Mouse (Mus musculus) spleen, embryonic (tissue): ENCODE measurements around the gene Odf3l1.

ENCODE experiments used
- CTCF ChIA-PET: fragments of 350-600 bp; sonication (Branson Sonifier 250); formaldehyde crosslinking; loops from one replicate; lab custom pipeline; 2022; lab: Charles Lee

Gene Odf3l1

GRCm38 (mm10) chr9:56850128-56850904 lies 14.2 kb downstream of the Odf3l1 start:
- CTCF ChIA-PET: no interaction called here

GRCm38 (mm10) chr9:56847523-56847922 lies 17.0 kb downstream of the Odf3l1 start:
- CTCF ChIA-PET: no interaction called here

DNA sequence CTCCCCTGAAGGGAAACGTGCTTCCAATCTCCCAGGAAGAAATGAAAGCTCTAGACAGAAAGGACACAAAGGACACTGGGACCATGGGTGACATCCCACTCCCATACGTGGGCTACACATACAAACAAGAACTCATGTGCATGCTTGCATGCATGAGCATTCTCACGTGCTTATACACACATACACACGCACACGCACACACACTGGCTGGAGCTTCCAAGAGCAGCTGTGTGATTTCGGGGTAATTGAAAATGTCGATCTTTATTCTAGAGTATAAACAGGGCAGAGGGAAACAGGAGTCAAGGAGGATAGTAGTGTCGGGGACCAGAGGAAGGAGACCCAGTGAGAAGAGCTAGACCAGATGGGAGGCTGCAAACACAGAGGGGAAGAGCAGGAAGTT lies 19.8 kb downstream of the Odf3l1 start:
- CTCF ChIA-PET: no interaction called here

DNA sequence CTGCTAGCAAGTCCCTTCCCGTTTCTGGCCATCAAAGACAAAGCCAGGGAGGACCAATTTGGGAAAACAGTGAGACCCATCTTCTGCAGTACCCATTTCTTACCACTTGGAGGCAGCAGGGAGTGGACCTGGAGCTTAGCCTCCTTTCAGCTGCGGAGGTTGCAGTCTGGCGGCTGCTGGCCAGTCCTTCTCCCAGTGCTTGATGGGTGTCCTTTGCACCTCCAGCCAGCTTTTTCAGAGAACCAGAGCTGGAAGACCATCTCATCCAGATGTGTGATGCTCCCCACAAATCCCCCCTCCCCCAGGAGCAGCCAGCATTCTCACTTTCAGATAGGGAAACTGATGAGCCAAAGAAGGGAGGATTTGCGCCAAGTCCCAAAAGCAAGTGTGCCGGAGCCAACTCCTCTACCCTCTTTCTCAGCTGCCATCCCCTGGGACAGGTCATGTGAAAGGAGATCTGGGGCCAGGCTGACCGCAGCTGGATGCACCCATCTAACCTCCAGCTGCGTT lies 20.7 kb downstream of the Odf3l1 start:
- CTCF ChIA-PET: interaction anchor here (0.7 kb wide), 1 partner anchor 1753 kb away, joined by 4 read pairs; no protein-coding TSS in a partner anchor

DNA sequence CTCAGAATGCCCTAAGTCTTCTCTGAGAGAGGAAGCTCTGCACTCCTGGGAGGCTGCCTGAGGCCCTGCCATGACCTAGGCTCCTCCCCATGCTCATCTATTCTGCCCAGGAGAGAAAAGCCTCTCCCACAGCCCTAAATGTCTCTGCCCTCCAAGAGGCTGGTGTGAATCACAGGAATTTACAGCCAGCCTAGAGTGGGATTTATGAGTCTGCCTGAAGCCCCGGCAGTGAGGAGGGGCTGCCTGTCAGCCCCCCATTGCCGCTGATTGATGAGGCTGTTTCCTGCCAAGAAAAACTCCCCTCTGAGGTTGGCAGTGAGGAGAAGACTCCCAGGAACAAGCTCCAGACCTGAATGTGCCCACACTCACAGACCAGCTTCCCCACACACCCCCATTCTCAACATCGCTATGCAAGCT lies 22.2 kb downstream of the Odf3l1 start:
- CTCF ChIA-PET: no interaction called here

DNA sequence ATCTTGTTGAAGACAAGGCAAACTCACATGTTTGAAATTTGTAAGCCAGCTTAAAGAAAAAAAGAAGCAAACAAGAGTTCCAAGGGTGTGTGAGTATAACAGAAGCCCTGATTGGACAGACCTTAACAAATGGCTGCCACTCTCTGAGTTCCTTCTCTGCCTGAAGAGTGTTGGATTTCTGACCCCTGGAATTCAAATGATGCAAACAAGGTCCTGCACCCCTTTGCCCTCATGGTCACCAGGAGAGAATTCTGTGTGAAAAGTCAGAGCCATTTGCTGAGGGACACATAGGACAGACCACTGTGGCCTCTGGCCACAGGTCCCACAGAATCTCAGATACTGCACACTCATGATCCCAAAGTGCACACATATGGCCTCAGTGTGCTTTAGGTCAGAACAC lies 22.6 kb downstream of the Odf3l1 start:
- CTCF ChIA-PET: no interaction called here

- CTCF ChIA-PET: no interaction called here
Measured at GRCm38 (mm10) chr9:56840721-56841120, 23.8 kb downstream of the Odf3l1 start.

GRCm38 (mm10) chr9:56835152-56835551 lies 29.3 kb downstream of the Odf3l1 start:
- CTCF ChIA-PET: no interaction called here

DNA sequence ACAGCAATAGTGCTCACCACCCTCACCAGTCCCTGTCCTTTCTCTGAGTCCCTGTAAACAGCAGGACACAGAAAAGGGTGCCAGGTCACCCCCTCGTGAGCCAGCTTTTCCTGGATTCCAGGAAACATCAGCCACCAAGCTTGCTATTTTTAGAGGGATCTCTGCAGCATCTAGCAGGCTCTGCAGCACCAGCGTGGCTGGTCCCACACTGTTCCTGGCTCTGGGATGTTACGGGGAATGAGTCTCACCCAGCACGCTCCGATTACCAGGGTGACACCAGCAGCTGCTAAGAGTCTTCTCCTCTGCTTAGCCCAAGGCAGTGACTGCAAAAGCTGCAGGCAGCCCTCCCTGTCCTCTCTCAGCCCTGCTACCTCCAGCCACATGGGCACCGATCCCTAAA lies 31.6 kb downstream of the Odf3l1 start:
- CTCF ChIA-PET: no interaction called here

DNA sequence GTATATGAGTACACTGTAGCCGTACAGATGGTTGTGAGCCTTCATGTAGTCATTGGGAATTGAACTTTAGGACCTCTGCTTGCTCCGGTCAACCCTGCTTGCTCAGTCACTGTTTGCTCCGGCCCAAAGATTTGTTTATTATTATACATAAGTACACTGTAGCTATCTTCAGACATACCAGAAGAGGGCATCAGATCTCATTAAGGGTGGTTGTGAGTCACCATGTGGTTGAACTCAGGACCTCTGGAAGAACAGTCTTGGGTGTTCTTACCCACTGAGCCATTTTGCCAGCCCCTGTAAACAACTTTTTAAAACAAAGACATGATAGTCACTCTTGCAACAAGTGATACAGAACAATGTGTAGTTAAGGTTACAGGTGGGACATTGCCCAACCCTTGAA lies 32.6 kb downstream of the Odf3l1 start:
- CTCF ChIA-PET: no interaction called here

DNA sequence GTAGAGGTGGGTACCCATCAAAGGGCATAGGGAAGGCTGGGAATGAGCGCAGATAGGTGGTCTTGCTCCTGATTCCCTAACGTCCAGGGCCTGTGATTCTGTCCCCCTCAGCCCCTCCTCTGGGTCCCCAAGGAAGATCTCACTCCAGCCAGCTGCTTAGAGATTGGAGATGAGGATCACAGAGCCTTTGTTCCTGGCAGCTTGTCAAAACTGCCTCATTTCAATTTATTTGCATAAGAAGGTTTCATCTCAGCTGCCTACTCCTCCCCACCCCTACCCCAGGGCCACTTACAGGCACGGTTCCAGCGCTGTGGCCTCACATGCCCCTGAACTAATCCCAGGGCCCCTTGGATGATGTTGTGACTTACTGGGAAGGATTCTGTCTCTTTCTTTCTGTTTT lies 34.3 kb downstream of the Odf3l1 start:
- CTCF ChIA-PET: no interaction called here

- CTCF ChIA-PET: no interaction called here
Measured at GRCm38 (mm10) chr9:56828841-56829240, 35.6 kb downstream of the Odf3l1 start.

- CTCF ChIA-PET: no interaction called here
Measured at GRCm38 (mm10) chr9:56828146-56828545, 36.3 kb downstream of the Odf3l1 start.

GRCm38 (mm10) chr9:56825476-56826213 lies 38.8 kb downstream of the Odf3l1 start:
- CTCF ChIA-PET: no interaction called here

GRCm38 (mm10) chr9:56824900-56825299 lies 39.6 kb downstream of the Odf3l1 start:
- CTCF ChIA-PET: no interaction called here

- CTCF ChIA-PET: no interaction called here
Measured at GRCm38 (mm10) chr9:56810916-56811315, 53.6 kb downstream of the Odf3l1 start.

GRCm38 (mm10) chr9:56807990-56808389 lies 56.5 kb downstream of the Odf3l1 start:
- CTCF ChIA-PET: no interaction called here

- CTCF ChIA-PET: no interaction called here
Measured at GRCm38 (mm10) chr9:56803146-56803545, 61.3 kb downstream of the Odf3l1 start.
